Mouse (Mus musculus): ENCODE measurements around the gene Zfp385a.

The Zfp385a gene

DNA sequence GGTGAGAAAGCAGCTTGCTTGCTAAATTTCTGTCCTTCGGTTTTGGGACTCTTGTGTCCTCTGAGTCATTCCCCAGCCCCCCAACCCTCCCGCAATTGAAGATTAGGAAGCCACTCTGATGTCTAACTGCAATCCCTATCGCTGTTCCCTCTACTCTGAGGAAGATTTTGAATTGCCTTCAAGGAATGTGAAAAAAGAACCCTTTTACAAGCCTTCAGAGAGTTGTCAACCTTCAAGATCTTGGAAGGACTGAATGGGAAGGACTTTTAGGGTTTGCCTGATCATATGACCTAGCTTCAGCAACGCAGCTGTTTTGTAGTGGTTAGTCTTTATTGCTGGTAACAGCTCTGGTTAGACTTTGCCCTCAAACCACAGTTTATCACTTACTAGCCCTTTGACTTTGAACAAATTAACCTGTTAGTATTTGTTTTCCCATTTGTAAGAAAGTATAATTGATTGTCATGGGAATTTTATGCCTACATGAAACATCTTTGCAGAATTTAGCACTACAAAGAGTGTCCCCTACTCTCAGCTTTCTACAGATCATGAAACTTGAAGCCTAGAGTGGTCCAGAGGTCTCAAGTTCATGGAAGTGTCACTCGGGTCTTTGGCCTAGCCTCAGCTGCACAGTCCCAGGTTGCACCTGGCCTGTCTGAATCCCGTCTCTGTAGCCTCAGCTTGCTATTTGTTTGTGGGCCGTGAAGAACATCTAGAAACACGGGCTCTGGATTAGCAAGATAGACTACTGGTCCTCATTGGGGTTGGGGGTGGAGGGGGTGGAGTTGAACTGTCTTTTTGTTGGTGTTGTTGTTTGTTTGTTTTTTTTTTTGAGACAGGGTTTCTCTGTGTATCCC lies 33.9 kb downstream of the Zfp385a start:
- DNase-seq, result no peak

- DNase-seq, result peak; percentile 97
Measured at GRCm38 (mm10) chr15:103305070-103305678, 34.7 kb downstream of the Zfp385a start.

DNA sequence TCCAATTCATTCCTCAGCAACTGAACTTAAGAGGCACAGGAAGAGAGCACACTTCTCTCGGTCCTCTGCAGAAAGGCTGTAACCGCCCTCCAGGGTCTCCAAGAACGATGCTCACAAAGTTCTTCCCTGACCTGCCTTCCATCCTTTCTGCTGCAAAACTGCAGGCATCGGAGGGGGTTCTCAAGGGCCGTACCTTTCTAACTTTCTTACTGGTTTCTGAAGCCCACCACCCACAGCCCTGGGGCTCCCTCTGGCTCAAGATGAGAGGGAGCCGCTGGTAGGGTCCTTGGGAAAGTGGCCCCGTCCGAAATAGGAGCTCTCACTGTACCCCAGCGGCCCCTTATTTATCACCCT lies 35.3 kb downstream of the Zfp385a start:
- DNase-seq, result no peak

- DNase-seq, result no peak
Measured at GRCm38 (mm10) chr15:103303916-103304615, 35.8 kb downstream of the Zfp385a start.

- no peak for DNase-seq
Measured at GRCm38 (mm10) chr15:103302341-103303021, 37.4 kb downstream of the Zfp385a start.

DNA sequence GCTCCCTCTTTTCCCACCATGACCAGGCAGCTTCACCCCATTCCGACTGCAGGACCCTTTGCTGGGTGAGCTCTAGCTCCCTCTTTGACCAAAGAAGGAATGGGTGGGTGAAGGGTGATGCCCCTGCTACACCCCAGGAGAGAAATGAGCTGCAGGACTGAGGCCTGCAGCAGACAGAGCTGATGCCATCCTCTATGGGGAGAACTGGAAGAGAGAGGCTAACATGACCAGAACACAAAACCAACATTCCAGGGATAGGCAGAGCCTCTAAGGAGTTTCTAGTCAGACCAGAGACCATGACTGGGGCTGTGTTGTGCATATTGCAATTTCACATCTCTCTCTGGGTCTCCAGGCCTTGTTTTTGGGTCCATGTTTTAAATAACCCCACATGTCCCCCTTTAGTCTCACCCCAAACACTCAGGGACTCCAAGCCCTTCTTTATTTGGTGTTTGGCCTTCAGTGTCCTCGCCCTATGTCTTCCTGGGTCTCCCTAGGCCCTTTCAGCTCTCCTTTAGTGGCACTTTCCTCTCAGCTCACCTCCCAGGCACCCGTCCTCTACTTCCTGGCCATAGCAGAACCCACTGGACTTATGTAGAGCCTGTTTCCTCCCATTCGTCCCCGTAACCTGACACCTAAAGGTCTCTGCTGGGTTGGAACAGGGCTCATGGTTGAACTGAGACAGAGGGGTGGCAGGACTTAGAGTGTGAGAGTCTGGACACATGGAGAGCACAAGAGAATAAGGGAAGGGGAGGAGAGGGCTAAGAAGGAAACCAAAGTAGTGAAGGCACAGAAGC lies 38.1 kb downstream of the Zfp385a start:
- no peak for DNase-seq

DNA sequence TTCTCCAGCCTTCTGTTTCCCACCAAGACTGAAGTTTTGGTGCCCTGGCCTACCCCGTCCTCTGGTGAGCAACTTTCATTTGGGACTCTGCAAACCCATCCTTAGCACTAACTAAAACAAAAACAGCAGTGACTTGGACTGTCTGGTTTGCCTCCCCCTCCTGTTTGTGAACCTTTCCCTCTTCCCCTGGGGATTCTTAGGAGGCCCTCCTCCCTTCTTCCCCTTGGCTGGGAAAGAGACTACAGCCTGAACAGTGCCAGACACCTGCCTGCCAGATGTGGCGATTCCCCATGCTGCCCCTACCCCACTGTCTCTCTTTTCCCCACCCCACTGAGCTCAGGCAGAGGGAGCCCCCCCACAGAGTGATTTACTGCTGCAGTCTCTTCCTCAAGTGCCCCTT lies 38.8 kb downstream of the Zfp385a start:
- no peak for DNase-seq

- no peak for DNase-seq
Measured at GRCm38 (mm10) chr15:103300560-103300959, 39.3 kb downstream of the Zfp385a start.

- peak; percentile 58 for DNase-seq
Measured at GRCm38 (mm10) chr15:103300067-103300471, 39.8 kb downstream of the Zfp385a start.

- peak; percentile 12 for DNase-seq
Measured at GRCm38 (mm10) chr15:103299644-103300043, 40.2 kb downstream of the Zfp385a start.

GRCm38 (mm10) chr15:103298861-103299616 lies 40.9 kb downstream of the Zfp385a start:
- DNase-seq, result no peak

DNA sequence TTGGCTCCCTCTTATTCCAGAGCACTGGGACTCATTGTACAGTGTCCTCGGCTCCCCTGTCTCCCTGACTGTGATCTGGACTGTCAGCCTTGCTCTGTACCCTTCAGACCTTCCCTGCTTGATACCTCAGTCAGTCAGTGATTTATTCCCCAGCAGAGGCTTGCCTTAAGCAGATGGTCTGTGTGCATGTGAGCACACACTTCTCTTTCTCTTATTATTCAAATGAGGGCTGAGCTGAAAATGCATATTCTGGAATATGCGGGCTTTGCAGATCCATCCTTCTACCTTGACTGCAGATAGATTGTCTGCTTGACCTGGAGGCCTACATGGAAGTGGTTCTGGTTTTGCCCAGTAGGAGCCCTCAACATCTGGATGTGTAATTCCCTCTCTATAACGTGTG lies 41.9 kb downstream of the Zfp385a start:
- DNase-seq, result no peak

GRCm38 (mm10) chr15:103297313-103297712 lies 42.6 kb downstream of the Zfp385a start:
- DNase-seq, result no peak

GRCm38 (mm10) chr15:103295851-103296250 lies 44.0 kb downstream of the Zfp385a start:
- DNase-seq, result no peak

DNA sequence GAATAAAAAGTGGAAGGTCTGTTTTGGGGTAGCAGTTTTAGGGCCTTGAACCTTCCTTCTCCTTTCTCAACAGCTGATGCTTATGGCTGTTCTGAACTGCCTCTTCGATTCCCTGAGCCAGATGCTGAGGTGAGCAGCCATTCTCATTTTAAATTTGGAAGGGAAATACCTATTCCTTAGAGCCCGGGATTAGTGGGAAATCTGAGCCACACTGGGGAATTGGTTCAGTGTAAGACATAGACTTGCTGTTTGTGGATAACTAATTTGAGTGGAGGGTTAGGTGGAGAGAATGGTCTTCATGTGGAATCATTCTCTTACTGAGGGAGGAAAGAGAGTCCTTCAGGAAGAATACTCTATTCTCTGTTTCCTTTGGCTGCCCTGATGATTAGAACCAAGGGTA lies 45.2 kb downstream of the Zfp385a start:
- DNase-seq, result no peak

GRCm38 (mm10) chr15:103293375-103293774 lies 46.5 kb downstream of the Zfp385a start:
- DNase-seq, result no peak

GRCm38 (mm10) chr15:103292673-103293345 lies 47.1 kb downstream of the Zfp385a start:
- no peak for DNase-seq

DNA sequence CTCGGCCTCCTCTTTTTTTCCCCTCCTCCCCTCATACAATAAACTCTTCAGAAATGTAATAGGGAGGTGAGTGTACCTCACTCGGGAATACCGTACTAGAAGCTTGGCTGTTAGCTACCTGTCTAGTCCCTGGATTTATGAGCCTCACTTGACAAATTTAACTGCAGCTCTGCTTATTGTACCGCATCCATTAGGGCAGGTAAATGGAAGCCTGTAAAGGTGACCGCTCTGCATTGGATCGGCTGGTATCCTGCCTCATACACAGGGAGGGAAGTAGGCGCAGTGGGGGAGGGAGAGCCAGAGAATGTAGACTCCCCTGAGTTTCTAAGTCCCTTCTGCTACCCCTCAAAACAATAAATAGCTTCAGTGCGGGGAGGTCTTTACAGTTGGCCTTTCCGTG lies 49.0 kb downstream of the Zfp385a start:
- no peak for DNase-seq

DNA sequence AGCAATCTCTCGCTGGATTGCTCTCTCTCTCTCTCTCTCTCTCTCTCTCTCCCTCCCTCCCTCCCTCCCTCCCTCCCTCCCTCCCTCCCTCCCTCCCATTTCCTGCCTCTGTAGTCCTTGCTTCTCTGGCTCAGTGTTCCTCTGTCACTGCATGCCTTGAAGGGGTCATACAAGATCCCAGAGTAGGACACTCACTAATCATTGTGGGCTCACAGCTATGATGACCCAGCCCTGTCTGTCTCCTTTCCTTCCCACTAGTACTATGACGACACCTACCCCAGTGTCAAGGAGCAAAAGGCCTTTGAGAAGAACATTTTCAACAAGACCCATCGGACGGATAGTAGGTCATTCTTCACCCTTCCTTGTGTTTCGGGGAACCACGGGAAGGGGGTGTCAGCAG lies 49.5 kb downstream of the Zfp385a start:
- no peak for DNase-seq

GRCm38 (mm10) chr15:103289600-103289999 lies 50.3 kb downstream of the Zfp385a start:
- DNase-seq, result no peak

GRCm38 (mm10) chr15:103285778-103286417 lies 54.0 kb downstream of the Zfp385a start:
- DNase-seq, result peak; percentile 44
